Mouse (Mus musculus) brown adipose tissue, adult 24 weeks (tissue): ENCODE results near the gene Cdcp1. TPM values are rescaled to one million over a fixed set of nuclear protein-coding genes. Genes with fewer than 3 reads are reported as not detected.

Source experiments
- H3K27ac ChIP-seq: fragments of 200-500 bp; replicated peaks from 2 replicates; pipeline ENCODE4 v1.5.1; 2012; ENCODE audit warnings: low read depth, mild to moderate bottlenecking, low read length
- H3K4me1 ChIP-seq: fragments of 200-500 bp; 2 replicates; pipeline ENCODE4 v1.6.1; 2012; ENCODE audit warnings: low read length, mixed read lengths; ENCODE audit not compliant: control insufficient read depth, insufficient read depth, insufficient read length
- H3K4me3 ChIP-seq: fragments of 200-500 bp; 2 replicates; pipeline ENCODE4 v1.5.1; 2012; ENCODE audit warnings: low read depth, mild to moderate bottlenecking, low read length, moderate library complexity; ENCODE audit not compliant: insufficient read depth
- polyA plus RNA-seq: library from polyadenylated mRNA; stranded (reverse); fragments of >200 nt; gene quantifications from 2 replicates; pipeline ENCODE4 v1.2.4, GENCODE M21; 2012; ENCODE audit not compliant: missing spikeins, insufficient read depth, insufficient read length

Cdcp1 gene
- polyA plus RNA-seq, 1 experiment = not detected

DNA sequence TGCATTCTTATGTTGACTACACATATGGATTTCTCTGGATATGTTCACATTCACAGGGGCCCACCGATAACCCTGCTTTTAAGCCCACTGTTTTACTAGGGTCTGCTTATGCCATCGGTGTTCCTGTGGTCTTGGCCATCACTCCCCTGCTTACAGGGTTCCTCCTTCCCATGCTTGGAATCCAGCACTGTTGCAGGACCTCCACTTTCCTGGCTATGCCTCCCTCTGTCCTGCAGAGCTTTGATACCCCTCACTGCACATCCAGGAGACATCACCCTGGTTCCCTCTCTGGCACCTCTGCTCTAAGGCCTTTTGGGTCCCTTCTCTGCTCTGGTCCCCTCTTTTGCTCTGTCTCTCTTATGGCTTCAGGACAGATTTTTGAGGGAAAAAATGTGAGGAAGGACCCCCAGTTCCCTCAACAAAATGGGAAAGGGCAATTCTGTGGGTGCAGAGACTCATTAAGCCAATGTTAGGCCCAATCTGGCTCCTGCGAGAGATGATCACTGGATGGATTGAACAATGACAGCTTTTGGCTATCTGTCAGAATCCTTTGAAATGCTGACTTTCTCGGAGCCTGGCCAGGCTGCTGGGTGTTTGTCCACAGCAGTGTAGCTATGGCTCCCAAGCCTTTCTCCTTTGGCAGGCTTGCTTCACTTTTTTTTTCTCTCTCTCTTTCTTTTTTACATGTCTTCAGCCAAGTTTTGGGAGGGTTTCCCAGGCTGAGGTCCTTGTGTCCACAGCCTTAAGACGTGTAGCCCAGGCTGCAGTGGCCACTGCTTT lies 65.4 kb downstream of the Cdcp1 start, which contains the start of gene Clec3b:
Clec3b (plus strand) TSS at position 706 of the 780 bp plus-strand sequence.
- peak within 1 kb of the TSS; percentile 49 for H3K27ac ChIP-seq
- peak within 1 kb of the TSS; percentile 8 for H3K4me3 ChIP-seq

DNA sequence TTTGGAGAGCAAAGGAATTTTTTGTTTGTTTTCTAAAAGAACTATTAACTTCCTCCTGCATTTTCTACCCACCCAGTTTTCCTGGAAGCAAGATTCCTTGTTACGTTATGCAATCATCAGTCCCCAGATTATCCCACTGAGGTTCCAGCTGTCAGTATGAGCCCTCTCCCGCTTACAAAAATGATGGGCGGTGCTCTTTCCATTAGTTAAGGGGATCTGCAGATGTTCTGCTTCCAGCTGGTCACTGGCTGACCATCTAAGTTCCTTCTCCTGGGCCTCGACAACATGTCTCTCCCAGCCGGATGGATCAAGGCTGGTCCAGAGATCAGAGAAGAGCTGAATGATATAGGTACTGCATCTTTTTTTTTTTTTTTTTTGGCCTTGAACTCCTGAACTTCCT lies 67.4 kb downstream of the Cdcp1 start:
- H3K4me3 ChIP-seq = no peak overlapping the region
- no peaks in the 10 kb centered on the region; the same call in 1 of the 2 replicates for H3K4me1 ChIP-seq
- H3K27ac ChIP-seq = peak overlapping the region; percentile 79; the same call in 1 of the 2 replicates

More for the DNA sequence above, 65.4 kb downstream of the Cdcp1 start, which contains the start of gene Clec3b:
- H3K4me1 ChIP-seq = peaks cover 5% of the 10 kb centered on the region; the same call in 1 of the 2 replicates

DNA sequence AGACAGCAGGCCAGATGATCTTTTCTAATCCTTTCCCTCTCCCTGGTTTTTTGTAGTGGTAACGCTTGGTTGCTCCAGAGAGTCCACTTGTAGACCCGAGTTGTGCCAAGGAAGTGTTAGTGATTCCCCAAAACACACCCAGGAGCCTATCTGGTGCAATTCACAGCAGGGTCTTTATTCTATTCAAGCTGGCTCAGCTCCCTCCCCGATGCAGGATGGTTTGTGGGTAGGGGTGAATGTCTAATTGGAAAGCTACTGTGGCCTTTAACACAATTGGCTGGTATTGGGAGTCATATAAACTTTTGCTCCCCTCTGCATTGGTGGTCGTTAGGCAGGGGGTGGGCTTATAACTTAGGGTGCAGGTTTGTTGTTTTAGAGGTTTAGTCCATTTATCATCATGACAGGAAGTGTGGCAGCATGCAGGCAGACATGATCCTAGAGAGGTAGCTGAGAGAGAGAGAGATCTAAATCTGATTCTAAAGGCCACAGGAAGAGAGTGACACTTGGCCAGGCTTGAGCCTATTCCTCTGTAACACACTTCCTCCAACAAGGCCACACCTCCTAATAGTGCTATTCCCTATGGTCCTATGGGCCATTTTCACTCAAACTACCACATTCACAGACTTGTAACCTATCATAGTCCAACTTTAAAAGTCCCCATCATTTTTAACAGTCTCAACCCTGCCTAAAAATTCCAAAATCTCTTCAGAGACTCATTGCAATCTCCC lies 75.8 kb downstream of the Cdcp1 start:
- H3K4me1 ChIP-seq = peaks cover 24% of the 10 kb centered on the region
- peak overlapping the region; percentile 10 for H3K27ac ChIP-seq
- H3K4me3 ChIP-seq = no peak overlapping the region

DNA sequence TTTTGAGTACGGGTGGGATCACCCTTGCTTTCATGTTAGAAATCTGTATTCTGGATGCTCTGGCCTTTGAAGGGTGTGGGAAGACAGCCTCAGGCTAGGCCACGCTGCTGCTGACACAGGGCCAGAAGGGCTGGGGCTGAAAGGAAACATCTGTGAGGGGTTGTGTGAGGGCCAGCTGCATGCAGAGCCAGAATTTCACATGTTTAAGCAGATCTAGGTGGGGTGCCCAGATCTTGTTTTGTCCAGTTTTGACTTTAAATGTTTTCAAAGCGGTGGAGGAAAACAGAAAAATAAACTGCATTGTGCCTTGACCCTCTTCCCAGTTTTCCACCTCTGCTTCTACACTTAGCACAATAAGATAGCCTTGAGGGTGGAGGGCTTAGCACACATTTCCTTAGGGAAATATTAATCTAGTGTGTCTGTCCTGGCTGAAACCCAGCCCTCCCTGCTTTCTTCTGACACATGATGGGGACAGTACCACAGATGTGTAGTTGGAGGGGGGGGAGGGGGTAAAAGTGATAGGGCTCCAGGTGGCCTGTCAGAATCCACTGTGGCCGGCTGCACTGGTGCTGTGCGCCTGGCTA lies 76.9 kb downstream of the Cdcp1 start:
- peaks cover 24% of the 10 kb centered on the region for H3K4me1 ChIP-seq
- no peak overlapping the region for H3K4me3 ChIP-seq
- H3K27ac ChIP-seq = peak overlapping the region; percentile 58

DNA sequence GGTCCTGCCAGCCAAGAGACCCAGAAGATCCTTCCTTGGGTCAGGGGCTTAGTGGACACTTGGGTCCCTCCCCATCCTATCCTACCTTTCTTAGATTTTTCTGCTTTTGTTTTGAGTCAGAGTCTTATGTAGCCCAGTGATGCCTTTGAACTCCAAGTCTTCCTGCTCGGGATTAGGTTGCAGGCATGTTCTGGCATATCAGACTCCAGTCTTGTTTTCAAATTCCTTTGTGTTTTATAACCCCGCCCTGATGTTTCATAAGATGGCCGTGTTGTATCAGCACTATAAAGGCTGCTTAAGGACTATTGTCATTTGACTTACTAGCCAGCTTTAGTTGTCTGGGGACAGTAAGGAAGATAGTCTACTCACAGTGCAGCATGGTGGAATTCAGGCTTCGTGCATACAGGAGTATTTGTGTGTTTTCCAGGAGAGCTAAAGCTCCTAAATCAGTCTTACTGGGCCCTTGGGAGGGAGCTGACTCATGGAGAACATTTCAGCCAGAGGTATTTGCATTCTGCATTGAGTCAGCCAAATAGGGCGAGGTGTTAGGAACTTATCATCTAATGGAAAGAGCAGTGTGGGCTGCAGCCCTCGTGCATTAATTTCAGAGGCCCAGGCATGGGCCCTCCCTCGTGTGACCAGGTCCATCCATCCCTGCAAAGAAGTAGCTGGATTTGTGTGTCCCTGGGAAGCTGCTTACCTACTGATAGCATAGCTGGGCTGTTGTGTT lies 78.7 kb downstream of the Cdcp1 start:
- H3K4me1 ChIP-seq = peaks cover 24% of the 10 kb centered on the region
- no peak overlapping the region for H3K4me3 ChIP-seq
- H3K27ac ChIP-seq = peak overlapping the region; percentile 52

DNA sequence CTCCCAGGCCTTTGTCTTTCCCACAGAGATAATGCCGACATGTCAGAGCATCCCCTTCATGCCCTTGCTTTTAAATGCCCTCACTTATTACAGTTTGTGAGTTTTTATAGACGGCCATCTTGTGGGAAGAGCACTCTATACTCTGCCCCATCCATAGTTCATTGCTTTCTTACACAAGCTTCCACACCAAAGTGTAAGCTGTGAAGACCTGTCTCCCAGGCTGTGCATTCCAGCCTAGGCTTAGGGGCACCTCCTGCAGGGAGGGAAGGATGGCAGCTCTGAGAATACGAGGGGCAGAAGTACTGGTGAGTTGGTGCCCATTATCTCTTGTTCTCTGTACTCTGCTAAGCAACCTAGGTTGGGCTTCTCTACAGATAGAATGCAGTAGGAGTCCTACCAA lies 82.8 kb downstream of the Cdcp1 start:
- H3K4me1 ChIP-seq = peaks cover 11% of the 10 kb centered on the region
- no peak overlapping the region for H3K4me3 ChIP-seq

DNA sequence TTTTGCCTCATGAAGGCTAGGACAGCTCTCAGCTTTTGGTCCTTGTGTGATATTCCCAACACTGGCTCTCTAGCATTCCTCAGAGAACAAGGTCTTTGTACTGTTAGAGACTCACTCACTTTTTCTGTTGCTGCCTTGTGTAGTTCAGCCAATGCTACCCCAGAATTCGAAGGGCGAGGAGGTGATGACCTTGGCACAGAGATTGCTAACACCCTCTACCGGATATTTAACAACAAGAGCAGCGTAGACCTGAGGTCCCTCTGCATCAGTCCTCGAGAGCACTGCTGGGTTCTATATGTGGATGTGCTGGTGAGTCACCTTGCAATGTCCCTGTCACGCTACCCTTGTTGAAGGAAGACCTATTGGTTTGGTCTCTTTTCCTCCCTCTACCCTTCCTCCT lies 88.2 kb downstream of the Cdcp1 start:
- Histone ChIP-seq H3K4me1 (no peaks in the 10 kb centered on the region), H3K4me3 (no peak overlapping the region)

More for the DNA sequence above, 82.8 kb downstream of the Cdcp1 start:
- H3K27ac ChIP-seq = no peak overlapping the region

DNA sequence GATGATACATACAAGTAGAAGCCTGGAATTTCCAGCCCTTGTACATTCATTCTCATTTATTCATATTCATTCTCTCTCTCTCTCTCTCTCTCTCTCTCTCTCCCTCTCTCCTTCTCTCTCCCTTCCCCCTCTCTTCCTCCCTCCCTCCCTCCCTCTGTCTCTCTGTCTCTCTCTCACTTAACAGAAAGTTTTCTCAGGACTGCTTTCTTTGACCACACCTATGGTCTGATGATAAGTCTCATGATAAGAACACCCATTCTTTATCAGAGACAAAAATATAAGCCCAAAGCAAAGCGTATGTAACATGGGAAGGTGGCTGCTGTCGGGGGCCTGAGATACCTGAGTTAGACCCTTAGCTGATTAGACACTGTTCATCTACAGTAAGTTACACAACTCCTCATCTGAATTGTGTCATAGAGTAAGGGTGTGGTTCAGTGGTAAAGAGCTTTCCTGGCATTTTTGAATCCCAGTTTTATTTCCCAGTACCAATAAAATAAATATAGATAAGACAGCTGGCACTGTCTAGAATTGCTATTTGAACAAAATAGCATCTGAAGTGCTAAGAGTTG lies 91.3 kb downstream of the Cdcp1 start:
- H3K4me3 ChIP-seq = no peak overlapping the region
- no peaks in the 10 kb centered on the region for H3K4me1 ChIP-seq
- H3K27ac ChIP-seq = no peak overlapping the region

More for the DNA sequence above, 88.2 kb downstream of the Cdcp1 start:
- no peak overlapping the region for H3K27ac ChIP-seq

DNA sequence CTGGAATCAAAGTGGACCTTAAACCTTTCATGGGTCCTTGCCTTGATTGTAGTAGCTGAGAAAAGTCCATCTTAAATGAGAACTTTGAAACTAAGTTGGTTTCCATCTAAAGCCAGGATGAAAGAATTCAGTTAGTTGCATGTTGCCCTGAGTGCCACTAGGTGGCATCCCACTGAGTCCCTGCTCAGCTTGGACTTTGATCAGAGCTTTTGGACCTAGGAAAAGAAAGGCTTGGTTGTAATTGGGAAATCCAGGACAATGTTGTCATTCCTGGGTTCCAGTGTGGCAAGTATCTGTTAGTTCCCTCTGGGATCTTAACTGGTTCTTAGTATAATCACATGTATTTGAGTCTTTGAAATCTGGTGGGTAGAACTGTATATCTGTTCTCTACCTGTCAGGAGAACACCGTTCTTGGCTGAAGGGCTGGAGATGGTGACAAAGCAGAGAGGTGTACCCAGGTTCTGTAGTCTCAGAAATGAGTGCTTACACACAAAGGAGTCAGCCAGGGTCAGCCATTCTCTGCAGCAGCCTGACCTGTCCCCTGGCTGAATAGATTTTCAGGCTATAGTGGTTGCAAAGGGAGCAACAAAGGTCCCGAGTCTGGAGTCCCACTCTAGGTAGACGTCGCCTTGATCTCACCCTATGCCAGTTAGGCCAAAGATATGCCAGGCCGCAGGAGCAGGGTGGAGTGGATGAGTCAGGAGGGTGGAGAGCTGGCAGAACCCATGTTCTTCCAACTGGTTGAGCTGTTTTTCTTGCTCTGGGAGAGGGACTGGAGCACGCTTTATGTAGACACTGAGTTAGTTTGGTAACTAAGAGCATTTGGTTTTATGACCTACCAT lies 92.0 kb downstream of the Cdcp1 start:
- Histone ChIP-seq H3K4me1 (no peaks in the 10 kb centered on the region), H3K27ac (no peak overlapping the region), H3K4me3 (no peak overlapping the region)

DNA sequence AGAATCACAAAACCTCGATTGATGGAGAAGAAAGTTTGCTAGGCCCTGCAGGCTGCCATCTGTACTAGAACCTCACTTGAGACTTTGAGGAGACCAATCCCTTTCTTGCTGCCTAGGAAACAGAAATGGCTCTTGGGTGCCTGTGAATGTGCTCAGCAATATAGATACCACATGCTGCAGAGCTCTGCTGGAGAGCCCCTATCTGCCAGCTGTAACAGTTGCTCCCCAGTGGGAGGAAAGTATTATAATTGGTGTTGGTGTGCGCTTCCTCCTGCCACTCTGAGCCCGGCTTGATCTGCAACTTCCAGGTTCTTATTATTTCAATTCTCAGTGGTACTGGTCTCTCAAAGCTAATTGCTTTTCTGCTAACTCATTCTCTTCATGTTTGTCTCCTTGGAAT lies 92.8 kb downstream of the Cdcp1 start:
- Histone ChIP-seq H3K27ac (no peak overlapping the region), H3K4me1 (no peaks in the 10 kb centered on the region), H3K4me3 (no peak overlapping the region)

Other genes with a start within 250 kb of the Cdcp1 start
- 8.4 and 13.7 TPM in 2 replicates for gene Tmem42, start 194.7 kb downstream of the Cdcp1 start, polyA plus RNA-seq
- not detected in 2 replicates for gene Tgm4, start 181.3 kb downstream of the Cdcp1 start, polyA plus RNA-seq
- 22.4 and 35.2 TPM in 2 replicates for gene Zdhhc3, start 102.8 kb downstream of the Cdcp1 start, polyA plus RNA-seq
- gene Exosc7, start 102.8 kb downstream of the Cdcp1 start, polyA plus RNA-seq = 18.3 and 27.9 TPM in 2 replicates
- 62.1 and 62.5 TPM in 2 replicates for gene Clec3b, start 65.1 kb downstream of the Cdcp1 start, polyA plus RNA-seq
- 0.88 and 1.4 TPM in 2 replicates for gene Tmem158, start 44.7 kb upstream of the Cdcp1 start, polyA plus RNA-seq
- gene Lars2, start 150.9 kb upstream of the Cdcp1 start, polyA plus RNA-seq = 7,139 and 7,225 TPM in 2 replicates